Mouse (Mus musculus): ENCODE measurements around the gene Rpl31. TPM values are rescaled to one million over a fixed set of nuclear protein-coding genes. Genes with fewer than 3 reads are reported as not detected.

Rpl31 gene
- total RNA-seq, 1 experiment, result 1,395 TPM

DNA sequence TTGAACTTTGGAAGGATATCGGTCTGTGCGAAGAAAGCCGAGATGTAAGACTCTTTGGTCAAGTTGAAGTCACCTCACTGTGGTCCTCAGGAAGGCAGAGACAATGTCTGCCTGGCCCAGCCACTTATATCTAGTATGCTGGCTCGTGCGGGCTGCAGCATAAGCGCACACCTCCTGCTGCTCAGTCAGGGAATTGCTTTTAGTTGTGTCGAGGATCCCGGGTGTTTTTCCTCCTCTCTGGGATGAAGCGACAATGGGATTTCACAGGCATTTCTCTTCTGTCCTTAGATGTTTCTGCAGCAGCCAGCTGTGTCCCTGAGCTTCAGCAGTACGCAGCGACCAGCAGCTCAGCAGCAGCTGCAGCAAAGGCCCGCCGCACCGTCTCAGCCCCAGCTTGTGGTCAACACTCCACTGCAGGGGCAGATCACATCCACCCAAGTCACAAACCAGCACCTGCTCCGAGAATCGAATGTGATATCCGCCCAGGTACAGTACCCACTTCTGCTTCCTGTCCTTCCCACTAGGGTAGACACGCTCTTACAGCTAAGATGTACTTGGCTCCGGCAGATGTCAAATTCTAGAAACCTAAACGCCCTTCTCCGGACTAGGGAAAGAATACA lies 22.6 kb upstream of the Rpl31 start:
- Histone ChIP-seq H3K9ac (ENCODE audit: insufficient read depth, low read depth, low read length, poor library complexity, severe bottlenecking) (0 out of 2 replicates have a peak overlapping the region, but pooled peaks have one; percentile 0), H3K4me1 (ENCODE audit: control insufficient read depth in 2 of 2, insufficient read depth in 2 of 2, low read length in 2 of 2, poor library complexity in 1 of 2) (0 out of 4 replicates have a peak, but pooled peaks cover 1 to 4% of the 10 kb centered on the region in 2 experiments), H3K36me3 (ENCODE audit: control insufficient read depth, insufficient read depth, low read length, poor library complexity, severe bottlenecking) (no peaks in the 10 kb centered on the region), H3K4me3 (ENCODE audit: insufficient read depth in 1 of 2, low read depth in 1 of 2, low read length in 2 of 2, poor library complexity in 1 of 2, severe bottlenecking in 1 of 2) (peak overlapping the region; percentile 18 to 22; a peak in 2 of 4 replicates), H3K9me3 (ENCODE audit: control insufficient read depth, insufficient read depth, low read depth, low read length) (no peaks in the 10 kb centered on the region), H3K27ac (ENCODE audit: insufficient read depth, low read depth, low read length, poor library complexity, severe bottlenecking) (no peak overlapping the region)
- DNase-seq (ENCODE audit: low read depth, low spot score), result no peak
- TF ChIP-seq ZNF384 (IDR thresholded peaks at IDR 0.05; ENCODE audit: low read depth, low read length) (no peak), CHD2 (IDR thresholded peaks at IDR 0.05; ENCODE audit: low read depth, low read length) (no peak), HCFC1 (IDR thresholded peaks at IDR 0.05; ENCODE audit: borderline replicate concordance, insufficient read depth, low read length) (no peak)
- in situ Hi-C loops (cut with MboI; ENCODE audit: low sequenced_read_pairs in 2 of 2, unreplicated experiment in 2 of 2), result loop anchor here (5.0 to 25.0 kb wide), 2 partner anchors 328 to 333 kb away; no protein-coding TSS in a partner anchor

DNA sequence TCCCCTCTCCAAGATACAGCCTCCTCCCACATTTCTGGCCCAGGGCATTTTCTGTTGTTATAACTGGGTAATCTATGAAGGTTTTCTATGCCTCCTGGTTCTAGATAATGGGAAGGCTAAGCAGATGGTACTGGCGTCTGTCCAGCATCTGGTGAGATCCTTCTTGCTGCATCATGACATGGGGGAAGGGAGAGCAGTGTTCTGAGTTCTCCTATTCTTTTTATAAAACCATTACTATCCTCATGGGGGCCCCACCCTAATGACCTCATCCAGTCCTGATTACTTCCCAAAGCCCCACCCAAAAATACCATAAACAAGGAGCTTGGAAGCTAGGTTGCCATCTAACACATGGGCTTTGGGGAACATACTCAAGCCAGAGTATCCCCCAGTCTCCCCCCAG lies 18.6 kb upstream of the Rpl31 start:
- Histone ChIP-seq H3K27ac (ENCODE audit: insufficient read depth, low read depth, low read length, poor library complexity, severe bottlenecking) (no peak overlapping the region), H3K36me3 (ENCODE audit: control insufficient read depth, insufficient read depth, low read length, poor library complexity, severe bottlenecking) (no peaks in the 10 kb centered on the region), H3K9me3 (ENCODE audit: control insufficient read depth, insufficient read depth, low read depth, low read length) (no peaks in the 10 kb centered on the region), H3K9ac (ENCODE audit: insufficient read depth, low read depth, low read length, poor library complexity, severe bottlenecking) (no peak overlapping the region), H3K4me1 (ENCODE audit: control insufficient read depth in 2 of 2, insufficient read depth in 2 of 2, low read length in 2 of 2, poor library complexity in 1 of 2) (0 out of 4 replicates have a peak, but pooled peaks cover 1 to 4% of the 10 kb centered on the region in 2 experiments), H3K4me3 (ENCODE audit: insufficient read depth in 1 of 2, low read depth in 1 of 2, low read length in 2 of 2, poor library complexity in 1 of 2, severe bottlenecking in 1 of 2) (no peak overlapping the region)
- in situ Hi-C loops (cut with MboI; ENCODE audit: low sequenced_read_pairs in 2 of 2, unreplicated experiment in 2 of 2), result loop anchor here (5.0 to 25.0 kb wide), 2 partner anchors 332 to 337 kb away; no protein-coding TSS in a partner anchor
- no peak for DNase-seq (ENCODE audit: low read depth, low spot score)
- no peak for TF ChIP-seq ZC3H11A (IDR thresholded peaks at IDR 0.05; ENCODE audit: borderline replicate concordance, low read depth, low read length)
- TF ChIP-seq MAFK (IDR thresholded peaks at IDR 0.05; ENCODE audit: insufficient read depth, low read depth, low read length), result no peak
- no peak for TF ChIP-seq ZNF384 (IDR thresholded peaks at IDR 0.05; ENCODE audit: low read depth, low read length)
- TF ChIP-seq HCFC1 (IDR thresholded peaks at IDR 0.05; ENCODE audit: borderline replicate concordance, insufficient read depth, low read length), result no peak
- TF ChIP-seq CHD2 (IDR thresholded peaks at IDR 0.05; ENCODE audit: low read depth, low read length), result no peak

DNA sequence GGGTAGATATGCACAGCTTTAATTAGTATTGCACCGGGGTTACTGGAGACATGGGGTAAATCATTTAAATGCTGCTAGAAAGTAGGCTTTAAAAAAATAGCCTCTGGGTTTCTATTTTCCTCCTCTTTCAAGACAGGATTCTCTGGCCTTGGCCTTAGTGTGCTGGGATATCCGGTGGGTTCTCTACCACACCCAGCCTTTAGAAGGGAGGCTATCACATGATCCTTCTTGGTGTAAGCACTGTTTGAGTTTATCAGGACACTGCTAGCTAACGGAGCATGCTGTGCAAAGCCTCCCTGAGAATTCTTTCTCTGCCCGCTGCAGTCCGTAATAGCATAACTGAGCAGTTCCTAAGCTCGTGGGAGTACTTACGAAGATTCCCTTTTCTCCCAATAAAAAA lies 18.2 kb upstream of the Rpl31 start:
- Histone ChIP-seq H3K4me3 (ENCODE audit: insufficient read depth in 1 of 2, low read depth in 1 of 2, low read length in 2 of 2, poor library complexity in 1 of 2, severe bottlenecking in 1 of 2) (no peak overlapping the region), H3K9ac (ENCODE audit: insufficient read depth, low read depth, low read length, poor library complexity, severe bottlenecking) (no peak overlapping the region), H3K4me1 (ENCODE audit: control insufficient read depth in 2 of 2, insufficient read depth in 2 of 2, low read length in 2 of 2, poor library complexity in 1 of 2) (0 out of 4 replicates have a peak, but pooled peaks cover 1 to 4% of the 10 kb centered on the region in 2 experiments), H3K27ac (ENCODE audit: insufficient read depth, low read depth, low read length, poor library complexity, severe bottlenecking) (no peak overlapping the region), H3K36me3 (ENCODE audit: control insufficient read depth, insufficient read depth, low read length, poor library complexity, severe bottlenecking) (no peaks in the 10 kb centered on the region), H3K9me3 (ENCODE audit: control insufficient read depth, insufficient read depth, low read depth, low read length) (no peaks in the 10 kb centered on the region)
- in situ Hi-C loops (cut with MboI; ENCODE audit: low sequenced_read_pairs in 2 of 2, unreplicated experiment in 2 of 2), result loop anchor here (5.0 to 25.0 kb wide), 2 partner anchors 332 to 337 kb away; no protein-coding TSS in a partner anchor
- no peak for DNase-seq (ENCODE audit: low read depth, low spot score)
- no peak for TF ChIP-seq ZC3H11A (IDR thresholded peaks at IDR 0.05; ENCODE audit: borderline replicate concordance, low read depth, low read length)
- TF ChIP-seq CHD2 (IDR thresholded peaks at IDR 0.05; ENCODE audit: low read depth, low read length), result no peak
- TF ChIP-seq HCFC1 (IDR thresholded peaks at IDR 0.05; ENCODE audit: borderline replicate concordance, insufficient read depth, low read length), result no peak
- no peak for TF ChIP-seq MAFK (IDR thresholded peaks at IDR 0.05; ENCODE audit: insufficient read depth, low read depth, low read length)
- TF ChIP-seq ZNF384 (IDR thresholded peaks at IDR 0.05; ENCODE audit: low read depth, low read length), result no peak

DNA sequence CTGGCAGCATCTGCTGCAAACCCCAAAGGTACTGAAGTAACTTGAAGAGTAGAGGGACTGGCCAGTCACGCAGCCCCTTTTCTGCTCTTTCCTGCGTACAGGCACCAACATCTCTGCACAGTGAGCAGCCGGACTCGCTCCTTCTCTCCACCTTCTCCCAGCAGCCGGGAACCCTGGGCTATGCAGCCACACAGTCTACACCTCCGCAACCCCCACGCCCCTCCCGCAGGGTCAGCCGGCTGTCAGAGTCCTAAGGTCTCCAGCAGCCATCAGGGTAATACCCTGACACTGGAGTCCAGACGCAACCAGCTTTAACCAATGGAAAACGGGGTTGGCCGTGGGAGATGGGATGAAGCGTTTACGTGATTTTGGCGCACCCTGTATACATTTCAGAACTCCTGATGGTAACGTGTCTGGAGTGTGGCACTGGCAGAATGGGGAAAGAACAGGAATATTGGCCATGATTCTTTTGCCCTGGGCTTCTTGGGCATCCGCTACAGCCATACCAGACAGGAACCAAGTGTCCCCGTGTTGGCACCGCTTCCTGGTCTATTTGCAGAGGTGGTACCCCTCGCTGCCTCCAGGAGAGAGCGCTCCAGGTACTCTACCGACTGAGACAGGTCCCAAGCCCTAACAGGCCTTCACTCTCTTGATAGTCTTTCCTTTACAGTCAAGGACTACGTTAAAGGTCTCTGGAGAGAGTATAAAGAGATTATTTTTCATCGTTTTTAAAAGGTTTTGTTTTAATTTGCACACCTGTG lies 5.7 kb upstream of the Rpl31 start:
- 0 out of 2 replicates have a peak, but pooled peaks have one; percentile 19 for TF ChIP-seq ZC3H11A (IDR thresholded peaks at IDR 0.05; ENCODE audit: borderline replicate concordance, low read depth, low read length)
- no peak for TF ChIP-seq HCFC1 (IDR thresholded peaks at IDR 0.05; ENCODE audit: borderline replicate concordance, insufficient read depth, low read length)
- Histone ChIP-seq H3K36me3 (ENCODE audit: control insufficient read depth, insufficient read depth, low read length, poor library complexity, severe bottlenecking) (no peaks in the 10 kb centered on the region), H3K27ac (ENCODE audit: insufficient read depth, low read depth, low read length, poor library complexity, severe bottlenecking) (no peak overlapping the region), H3K9ac (ENCODE audit: insufficient read depth, low read depth, low read length, poor library complexity, severe bottlenecking) (no peak overlapping the region), H3K4me1 (ENCODE audit: control insufficient read depth in 2 of 2, insufficient read depth in 2 of 2, low read length in 2 of 2, poor library complexity in 1 of 2) (peaks cover 5 to 18% of the 10 kb centered on the region in 2 experiments; a peak in 2 of 4 replicates), H3K4me3 (ENCODE audit: insufficient read depth in 1 of 2, low read depth in 1 of 2, low read length in 2 of 2, poor library complexity in 1 of 2, severe bottlenecking in 1 of 2) (peak overlapping the region; percentile 31 to 59), H3K9me3 (ENCODE audit: control insufficient read depth, insufficient read depth, low read depth, low read length) (no peaks in the 10 kb centered on the region)
- in situ Hi-C loops (cut with MboI; ENCODE audit: low sequenced_read_pairs in 2 of 2, unreplicated experiment in 2 of 2), result no loop called here
- no peak for DNase-seq (ENCODE audit: low read depth, low spot score)
